Mouse (Mus musculus): ENCODE measurements around the gene Plekhg6.

- no peak for TF ChIP-seq CTCF (IDR thresholded peaks at IDR 0.05; ENCODE audit: low read depth, low read length)
- no peak for TF ChIP-seq TAL1 (conservative IDR thresholded peaks at IDR 0.05; ENCODE audit: low read depth, low read length)
- no peak for TF ChIP-seq GATA1 (IDR thresholded peaks at IDR 0.05; ENCODE audit: borderline replicate concordance, low read length)
Observed at GRCm38 (mm10) chr6:125338791-125339660, 41.6 kb downstream of the Plekhg6 start.
